Mouse (Mus musculus) heart, embryonic 13.5 days (tissue): Measurements from ENCODE around the gene Mab21l2. TPM values are rescaled to one million over a fixed set of nuclear protein-coding genes. Genes with fewer than 3 reads are reported as not detected.
A peak's percentile ranks its signal among the peaks of the same experiment; 100 is the strongest.

Experiments used
- ATAC-seq: fragments of 200-750 bp; cut with Nextera tagmentation; 2 replicates; pipeline ENCODE4 v1.8.0; 2017; ENCODE audit warnings: moderate TSS enrichment; ENCODE audit not compliant: insufficient number of reproducible peaks, low FRiP score, low TSS enrichment; ENCODE audit errors: extremely low read depth
- H3K27ac ChIP-seq: fragments of 300-500 bp; sonication (generic); replicated peaks from 2 replicates; pipeline ENCODE4 v1.5.1; 2015; ENCODE audit warnings: moderate library complexity, mild to moderate bottlenecking, inconsistent platforms
- H3K27me3 ChIP-seq: fragments of 300-500 bp; sonication (generic); replicated peaks from 2 replicates; pipeline ENCODE4 v1.6.1; 2015; ENCODE audit warnings: mild to moderate bottlenecking, inconsistent platforms
- H3K36me3 ChIP-seq: fragments of 300-500 bp; sonication (generic); 2 replicates; pipeline ENCODE4 v1.6.1; 2015; ENCODE audit warnings: mild to moderate bottlenecking, inconsistent platforms
- H3K4me1 ChIP-seq: fragments of 300-500 bp; sonication (generic); 2 replicates; pipeline ENCODE4 v1.6.1; 2015; ENCODE audit warnings: inconsistent platforms
- H3K4me2 ChIP-seq: fragments of 300-500 bp; sonication (generic); 2 replicates; pipeline ENCODE4 v1.6.1; 2015; ENCODE audit warnings: inconsistent platforms, mild to moderate bottlenecking, moderate library complexity
- H3K4me3 ChIP-seq: fragments of 300-500 bp; sonication (generic); 2 replicates; pipeline ENCODE4 v1.5.1; 2015; ENCODE audit warnings: moderate library complexity, mild to moderate bottlenecking, inconsistent platforms
- H3K9ac ChIP-seq: fragments of 300-500 bp; sonication (generic); 2 replicates; pipeline ENCODE4 v1.6.1; 2015; ENCODE audit warnings: inconsistent platforms, mild to moderate bottlenecking, moderate library complexity
- H3K9me3 ChIP-seq: fragments of 300-500 bp; sonication (generic); 2 replicates; pipeline ENCODE4 v1.6.1; 2016; ENCODE audit warnings: inconsistent platforms
- WGBS: fragments of 180-500 bp; shearing (Covaris S2); methylation state at CpG from one replicate; pipeline ENCODE4 v1.1.7; 2015; ENCODE audit warnings: mixed read lengths; 5-methylcytosine and 5-hydroxymethylcytosine counted together
- polyA plus RNA-seq: library from polyadenylated mRNA; unstranded; fragments of >200 nt; fragmentation: Nextera tagmentation; extraction: Ambion mirVana; gene quantifications from 2 replicates; pipeline ENCODE4 v1.2.1, GENCODE M21; 2015

Mab21l2 gene
- polyA plus RNA-seq, 1 experiment from 2014 or later: 4.3 TPM

DNA sequence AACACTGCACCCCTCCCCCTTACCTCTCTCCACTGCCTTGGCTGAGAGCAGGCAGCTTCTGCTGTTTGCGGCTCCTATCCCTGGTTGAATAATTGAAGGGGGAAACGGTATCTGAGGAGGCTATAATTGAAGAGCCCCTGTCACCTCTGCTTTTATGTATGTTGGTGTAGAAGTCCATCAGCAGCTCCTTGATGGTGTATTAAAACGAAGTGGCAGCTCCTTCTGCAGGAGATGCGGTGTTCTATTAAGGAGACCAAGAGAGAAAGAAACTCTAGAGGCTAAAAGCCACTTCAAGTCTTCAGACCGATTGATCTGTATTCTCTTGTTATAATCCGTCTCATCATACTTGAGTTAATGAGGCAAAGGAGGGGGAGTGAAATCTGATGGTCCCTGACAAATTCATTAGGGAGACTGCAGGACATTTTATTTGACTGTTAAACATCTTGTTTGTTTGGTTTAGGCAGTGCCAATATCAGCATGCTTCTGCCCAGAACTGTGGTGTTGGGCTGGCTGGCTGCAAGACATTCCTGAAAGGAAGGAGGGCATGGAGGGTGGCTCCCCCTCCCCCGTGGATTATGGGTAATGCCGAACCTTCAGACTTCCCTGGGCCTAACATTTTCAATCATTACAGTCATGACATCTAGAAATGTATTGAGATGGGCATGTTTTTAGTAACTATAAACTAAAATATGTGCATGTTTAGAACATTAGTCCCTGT lies 2.7 kb upstream of the Mab21l2 start:
- no peak overlapping the region for H3K27ac ChIP-seq
- no peaks in the 10 kb centered on the region for H3K9me3 ChIP-seq
- peaks cover 36% of the 10 kb centered on the region for H3K4me1 ChIP-seq
- H3K4me2 ChIP-seq: peak overlapping the region; percentile 57
- no peak for ATAC-seq
- H3K36me3 ChIP-seq: no peaks in the 10 kb centered on the region
- H3K9ac ChIP-seq: no peak overlapping the region
- peaks cover 38% of the 10 kb centered on the region for H3K27me3 ChIP-seq
- WGBS: 33% methylated on average over 8 of the region's 8 CpGs
- H3K4me3 ChIP-seq: no peak overlapping the region

- 11% methylated on average over 22 of the region's 22 CpGs for WGBS
- Histone ChIP-seq H3K9me3 (no peaks in the 10 kb centered on the region), H3K27ac (no peak overlapping the region), H3K4me3 (peak overlapping the region; percentile 22), H3K4me2 (peak overlapping the region; percentile 57), H3K27me3 (peaks cover 38% of the 10 kb centered on the region), H3K9ac (no peak overlapping the region), H3K4me1 (peaks cover 38% of the 10 kb centered on the region), H3K36me3 (no peaks in the 10 kb centered on the region)
- no peak for ATAC-seq
These were observed 2.0 kb upstream of the Mab21l2 start for GRCm38 (mm10) chr3:86550301-86551010.

- Histone ChIP-seq H3K4me1 (peaks cover 36% of the 10 kb centered on the region), H3K9ac (peak overlapping the region; percentile 81), H3K27me3 (peaks cover 41% of the 10 kb centered on the region), H3K4me2 (peak overlapping the region; percentile 95), H3K36me3 (no peaks in the 10 kb centered on the region), H3K4me3 (peak overlapping the region; percentile 63), H3K9me3 (no peaks in the 10 kb centered on the region), H3K27ac (peak overlapping the region; percentile 62)
- 1% methylated on average over 42 of the region's 42 CpGs for WGBS
- ATAC-seq: no peak
These were observed 1.1 kb downstream of the Mab21l2 start for GRCm38 (mm10) chr3:86547251-86547791.

- ATAC-seq: no peak
- peak overlapping the region; percentile 62 for H3K27ac ChIP-seq
These were observed 1.8 kb downstream of the Mab21l2 start for GRCm38 (mm10) chr3:86546471-86547250.

DNA sequence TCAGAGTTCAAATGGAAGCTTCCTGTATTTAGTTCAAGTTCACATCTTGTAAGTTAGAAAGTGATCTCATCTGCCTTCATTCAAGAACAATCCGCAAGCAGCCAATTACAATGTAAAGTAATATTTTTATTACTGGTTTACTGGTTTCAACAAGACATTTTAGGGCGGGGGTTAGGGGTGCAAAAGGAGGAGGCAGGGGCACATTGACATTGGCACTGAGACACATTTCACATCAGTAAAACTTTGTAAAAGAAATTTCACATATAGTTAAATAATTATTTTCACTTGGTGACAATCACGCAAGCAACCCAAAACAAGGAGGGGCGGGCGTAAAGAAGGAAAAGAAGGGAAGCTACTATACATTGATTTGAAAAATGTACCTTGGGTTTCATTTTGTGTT lies 2.5 kb downstream of the Mab21l2 start:
- peak overlapping the region; percentile 95 for H3K4me2 ChIP-seq
- H3K9me3 ChIP-seq: no peaks in the 10 kb centered on the region
- H3K4me3 ChIP-seq: peak overlapping the region; percentile 63
- peaks cover 28% of the 10 kb centered on the region for H3K27me3 ChIP-seq
- peak overlapping the region; percentile 81 for H3K9ac ChIP-seq
- 23% methylated on average over 5 of the region's 5 CpGs for WGBS
- peaks cover 35% of the 10 kb centered on the region for H3K4me1 ChIP-seq
- H3K27ac ChIP-seq: no peak overlapping the region
- H3K36me3 ChIP-seq: no peaks in the 10 kb centered on the region
- no peak for ATAC-seq

More at GRCm38 (mm10) chr3:86546471-86547250, 1.8 kb downstream of the Mab21l2 start:
- Histone ChIP-seq H3K4me2 (peak overlapping the region; percentile 95), H3K27me3 (peaks cover 35% of the 10 kb centered on the region), H3K4me3 (peak overlapping the region; percentile 63), H3K36me3 (no peaks in the 10 kb centered on the region), H3K4me1 (peaks cover 36% of the 10 kb centered on the region), H3K9ac (peak overlapping the region; percentile 81), H3K9me3 (no peaks in the 10 kb centered on the region)
- WGBS: 1% methylated on average over 45 of the region's 45 CpGs

- no peaks in the 10 kb centered on the region for H3K9me3 ChIP-seq
- WGBS: 44% methylated on average over 3 of the region's 3 CpGs
- no peak overlapping the region for H3K4me3 ChIP-seq
- H3K4me1 ChIP-seq: peaks cover 25% of the 10 kb centered on the region
- no peak for ATAC-seq
- H3K27me3 ChIP-seq: peaks cover 26% of the 10 kb centered on the region
- no peak overlapping the region for H3K27ac ChIP-seq
- H3K4me2 ChIP-seq: peak overlapping the region; percentile 40
- no peaks in the 10 kb centered on the region for H3K36me3 ChIP-seq
- H3K9ac ChIP-seq: no peak overlapping the region; the same call in 1 of the 2 replicates
These were observed 3.6 kb downstream of the Mab21l2 start for GRCm38 (mm10) chr3:86544785-86545184.

DNA sequence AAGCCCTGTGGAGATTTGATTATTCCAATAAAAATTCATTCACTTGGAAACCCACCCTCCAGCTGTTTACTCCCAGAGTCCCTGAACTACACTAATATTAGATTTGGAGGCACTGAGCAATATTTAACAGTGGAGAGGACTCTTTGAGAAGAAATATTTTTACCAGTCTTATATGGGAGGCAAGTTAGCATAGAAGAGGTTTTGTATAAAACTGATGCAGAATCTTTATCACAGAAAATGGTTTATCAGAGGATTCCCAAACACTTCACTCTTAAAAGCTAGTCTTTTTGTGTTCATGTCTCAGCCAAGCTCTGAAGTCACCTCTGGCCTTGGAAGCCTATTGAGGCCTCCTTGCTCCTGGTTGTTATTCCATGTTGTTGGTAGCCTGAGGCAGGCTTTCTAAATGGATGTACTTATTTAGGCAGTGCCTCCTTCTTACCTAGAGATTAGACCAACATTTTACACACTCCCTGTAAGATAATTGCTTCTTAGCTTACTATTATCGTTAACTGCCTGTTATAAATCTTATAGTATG lies 6.5 kb downstream of the Mab21l2 start:
- no peak overlapping the region for H3K9ac ChIP-seq
- H3K4me2 ChIP-seq: no peak overlapping the region
- H3K4me3 ChIP-seq: no peak overlapping the region
- 71% methylated on average over 1 of the region's 1 CpGs for WGBS
- H3K4me1 ChIP-seq: peaks cover 13% of the 10 kb centered on the region
- H3K27ac ChIP-seq: no peak overlapping the region
- H3K36me3 ChIP-seq: no peaks in the 10 kb centered on the region
- H3K27me3 ChIP-seq: peaks cover 9% of the 10 kb centered on the region
- ATAC-seq: no peak
- no peaks in the 10 kb centered on the region for H3K9me3 ChIP-seq

GRCm38 (mm10) chr3:86541074-86541614 lies 7.3 kb downstream of the Mab21l2 start:
- WGBS: 82% methylated on average over 4 of the region's 4 CpGs
- Histone ChIP-seq H3K27ac (no peak overlapping the region), H3K9me3 (no peaks in the 10 kb centered on the region), H3K4me1 (peaks cover 5% of the 10 kb centered on the region; the same call in 1 of the 2 replicates), H3K4me3 (no peak overlapping the region), H3K36me3 (no peaks in the 10 kb centered on the region), H3K9ac (no peak overlapping the region), H3K4me2 (no peak overlapping the region), H3K27me3 (peaks cover 3% of the 10 kb centered on the region)
- ATAC-seq: no peak

DNA sequence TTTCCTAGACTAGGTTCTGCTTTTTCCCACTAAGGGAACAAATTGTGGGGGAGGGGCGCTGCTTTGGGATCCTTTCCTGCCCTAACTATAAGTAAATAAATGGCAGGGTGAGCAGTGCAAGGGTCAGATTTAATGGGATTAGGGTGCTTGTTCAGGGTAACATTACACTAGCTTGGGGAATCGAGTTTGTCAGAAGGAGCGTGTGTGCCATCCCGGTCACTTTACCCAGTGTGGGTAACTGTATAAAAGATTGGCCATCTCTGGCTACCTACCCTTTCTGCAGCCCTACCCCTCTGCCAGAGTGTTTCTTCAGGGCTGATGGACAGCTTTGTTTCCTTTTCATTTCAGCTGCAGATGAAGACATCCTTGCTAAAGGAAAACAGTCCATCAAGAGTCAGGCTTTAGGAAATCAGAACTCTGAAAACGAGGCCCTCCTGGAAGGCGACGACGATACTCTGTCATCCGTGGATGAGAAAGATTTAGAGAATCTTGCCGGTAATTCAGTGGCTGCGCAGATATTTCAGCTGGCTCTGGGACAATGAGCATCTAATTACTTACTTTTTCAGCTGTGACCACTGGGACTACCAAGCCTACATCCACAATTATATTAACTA lies 8.8 kb downstream of the Mab21l2 start:
- 59% methylated on average over 11 of the region's 11 CpGs for whole genome bisulfite sequencing
- no peak for ATAC-seq
- Histone ChIP-seq H3K27me3 (peaks cover under 1% of the 10 kb centered on the region), H3K27ac (no peak overlapping the region), H3K36me3 (no peaks in the 10 kb centered on the region), H3K9me3 (no peaks in the 10 kb centered on the region), H3K4me3 (no peak overlapping the region), H3K4me2 (no peak overlapping the region), H3K9ac (no peak overlapping the region), H3K4me1 (0 out of 2 replicates have a peak, but pooled peaks cover 3% of the 10 kb centered on the region)
